Mouse (Mus musculus) embryonic facial prominence, embryonic 14.5 days (tissue): Measurements from ENCODE around the gene Rims4. TPM values are rescaled to one million over a fixed set of nuclear protein-coding genes. Genes with fewer than 3 reads are reported as not detected.

ENCODE experiments used
- ATAC-seq: fragments of 200-750 bp; cut with Nextera tagmentation; 2 replicates; pipeline ENCODE4 v1.8.0; 2017; ENCODE audit warnings: low read depth, moderate number of reproducible peaks, moderate TSS enrichment
- DNase-seq: peaks from one replicate; pipeline ENCODE4 v3.0.0-alpha.2; 2015; ENCODE audit warnings: low spot score
- H3K27ac ChIP-seq: fragments of 300-500 bp; sonication (generic); replicated peaks from 2 replicates; pipeline ENCODE4 v1.5.1; 2014; ENCODE audit warnings: low read depth, mild to moderate bottlenecking, low read length, moderate library complexity
- H3K27me3 ChIP-seq: fragments of 300-500 bp; sonication (generic); replicated peaks from 2 replicates; pipeline ENCODE4 v1.6.1; 2014; ENCODE audit warnings: low read length; ENCODE audit not compliant: control insufficient read depth, insufficient read depth
- H3K36me3 ChIP-seq: fragments of 300-500 bp; sonication (generic); 2 replicates; pipeline ENCODE4 v1.6.1; 2014; ENCODE audit warnings: low read length, mixed read lengths; ENCODE audit not compliant: control insufficient read depth, insufficient read depth
- H3K4me1 ChIP-seq: fragments of 300-500 bp; sonication (generic); 2 replicates; pipeline ENCODE4 v1.6.1; 2014; ENCODE audit warnings: antibody characterized with exemption, low read length; ENCODE audit not compliant: control insufficient read depth, insufficient read depth
- H3K4me2 ChIP-seq: fragments of 300-500 bp; sonication (generic); 2 replicates; pipeline ENCODE4 v1.6.1; 2014; ENCODE audit warnings: low read depth, mild to moderate bottlenecking, low read length, moderate library complexity, mixed read lengths
- H3K4me3 ChIP-seq: fragments of 300-500 bp; sonication (generic); 2 replicates; pipeline ENCODE4 v1.5.1; 2014; ENCODE audit warnings: low read depth, mild to moderate bottlenecking, low read length
- H3K9ac ChIP-seq: fragments of 300-500 bp; sonication (generic); 2 replicates; pipeline ENCODE4 v1.6.1; 2014; ENCODE audit warnings: low read depth, mild to moderate bottlenecking, low read length, moderate library complexity, mixed read lengths
- H3K9me3 ChIP-seq: fragments of 300-500 bp; sonication (generic); 2 replicates; pipeline ENCODE4 v1.6.1; 2016; ENCODE audit warnings: low read length; ENCODE audit not compliant: control insufficient read depth
- WGBS: fragments of 180-500 bp; shearing (Covaris S2); extraction: QIAGEN DNeasy Blood & Tissue Kit; methylation state at CpG from one replicate; pipeline ENCODE4 v1.1.7; 2014; 5-methylcytosine and 5-hydroxymethylcytosine counted together
- polyA plus RNA-seq: library from polyadenylated mRNA; unstranded; fragments of >200 nt; fragmentation: Nextera tagmentation; extraction: Ambion mirVana; gene quantifications from 2 replicates; pipeline ENCODE4 v1.2.1, GENCODE M21; 2014

Gene Rims4
- polyA plus RNA-seq, 1 experiment from 2014 or later: 0.32 TPM

GRCm38 (mm10) chr2:163831163-163831562 lies 87.3 kb downstream of the Rims4 start:
- H3K9ac ChIP-seq: no peak overlapping the region
- no peak overlapping the region for H3K4me3 ChIP-seq
- peaks cover 3% of the 10 kb centered on the region; the same call in 1 of the 2 replicates for H3K27me3 ChIP-seq
- ATAC-seq (no peak), DNase-seq (no peak)
- 50% methylated on average over 1 of the region's 1 CpGs for WGBS
- H3K4me2 ChIP-seq: no peak overlapping the region
- no peaks in the 10 kb centered on the region for H3K9me3 ChIP-seq
- no peaks in the 10 kb centered on the region for H3K4me1 ChIP-seq
- no peak overlapping the region for H3K27ac ChIP-seq
- H3K36me3 ChIP-seq: no peaks in the 10 kb centered on the region

- Histone ChIP-seq H3K27ac (no peak overlapping the region), H3K27me3 (peaks cover 3% of the 10 kb centered on the region; the same call in 1 of the 2 replicates), H3K36me3 (no peaks in the 10 kb centered on the region), H3K9me3 (no peaks in the 10 kb centered on the region), H3K4me2 (no peak overlapping the region), H3K9ac (no peak overlapping the region), H3K4me1 (peaks cover 7% of the 10 kb centered on the region; the same call in 1 of the 2 replicates), H3K4me3 (no peak overlapping the region)
- WGBS: 59% methylated on average over 5 of the region's 5 CpGs
- ATAC-seq (no peak), DNase-seq (peak; percentile 28)
These were observed 92.0 kb downstream of the Rims4 start for GRCm38 (mm10) chr2:163826494-163826893.

GRCm38 (mm10) chr2:163825861-163826260 lies 92.6 kb downstream of the Rims4 start:
- H3K4me3 ChIP-seq: no peak overlapping the region
- no peak overlapping the region for H3K27ac ChIP-seq
- peaks cover 7% of the 10 kb centered on the region; the same call in 1 of the 2 replicates for H3K4me1 ChIP-seq
- H3K9me3 ChIP-seq: no peaks in the 10 kb centered on the region
- H3K4me2 ChIP-seq: no peak overlapping the region
- no peak for ATAC-seq
- no peaks in the 10 kb centered on the region for H3K36me3 ChIP-seq
- DNase-seq: no peak
- peaks cover 2% of the 10 kb centered on the region; the same call in 1 of the 2 replicates for H3K27me3 ChIP-seq
- H3K9ac ChIP-seq: no peak overlapping the region
- WGBS: no CpG with 5 or more reads among the region's 1 CpGs

GRCm38 (mm10) chr2:163823771-163824170 lies 94.7 kb downstream of the Rims4 start:
- H3K4me1 ChIP-seq: peaks cover 7% of the 10 kb centered on the region; the same call in 1 of the 2 replicates
- H3K4me3 ChIP-seq: 0 out of 2 replicates have a peak overlapping the region, but pooled peaks have one; percentile 3
- ATAC-seq (peak; percentile 73), DNase-seq (peak; percentile 74)
- H3K4me2 ChIP-seq: peak overlapping the region; percentile 44
- no peaks in the 10 kb centered on the region for H3K36me3 ChIP-seq
- H3K9ac ChIP-seq: no peak overlapping the region; the same call in 1 of the 2 replicates
- H3K27ac ChIP-seq: no peak overlapping the region
- H3K9me3 ChIP-seq: no peaks in the 10 kb centered on the region
- H3K27me3 ChIP-seq: no peaks in the 10 kb centered on the region
- 20% methylated on average over 11 of the region's 11 CpGs for WGBS

GRCm38 (mm10) chr2:163823248-163823647 lies 95.2 kb downstream of the Rims4 start:
- Histone ChIP-seq H3K9me3 (no peaks in the 10 kb centered on the region), H3K27me3 (no peaks in the 10 kb centered on the region), H3K27ac (no peak overlapping the region), H3K9ac (no peak overlapping the region; the same call in 1 of the 2 replicates), H3K4me3 (0 out of 2 replicates have a peak overlapping the region, but pooled peaks have one; percentile 3), H3K4me1 (peaks cover 7% of the 10 kb centered on the region; the same call in 1 of the 2 replicates), H3K4me2 (peak overlapping the region; percentile 44), H3K36me3 (no peaks in the 10 kb centered on the region)
- WGBS: 2% methylated on average over 4 of the region's 4 CpGs
- ATAC-seq (no peak), DNase-seq (peak; percentile 23)

GRCm38 (mm10) chr2:163820607-163821006 lies 97.9 kb downstream of the Rims4 start, which contains the start of gene Ccn5:
Gene Ccn5 (plus strand): TSS chr2:163820861.
- Histone ChIP-seq H3K4me3 (no peak within 1 kb of the TSS), H3K27me3 (no peaks in the 10 kb centered on the region), H3K27ac (no peak within 1 kb of the TSS), H3K9me3 (no peaks in the 10 kb centered on the region), H3K36me3 (no peaks in the 10 kb centered on the region), H3K4me1 (peaks cover 7% of the 10 kb centered on the region; the same call in 1 of the 2 replicates), H3K4me2 (no peak within 1 kb of the TSS), H3K9ac (no peak within 1 kb of the TSS)
- DNase-seq (peak; percentile 48), ATAC-seq (no peak)
- 68% methylated on average over 4 of the region's 4 CpGs for WGBS

- WGBS: 86% methylated on average over 9 of the region's 9 CpGs
- ATAC-seq (no peak), DNase-seq (no peak)
- no peaks in the 10 kb centered on the region for H3K4me1 ChIP-seq
- no peak overlapping the region for H3K9ac ChIP-seq
- H3K27me3 ChIP-seq: no peaks in the 10 kb centered on the region
- no peaks in the 10 kb centered on the region for H3K9me3 ChIP-seq
- no peak overlapping the region for H3K4me3 ChIP-seq
- H3K36me3 ChIP-seq: no peaks in the 10 kb centered on the region
- no peak overlapping the region for H3K27ac ChIP-seq
- no peak overlapping the region for H3K4me2 ChIP-seq
These were observed 103.6 kb downstream of the Rims4 start for GRCm38 (mm10) chr2:163814739-163815465.

- Histone ChIP-seq H3K4me1 (no peaks in the 10 kb centered on the region), H3K27me3 (no peaks in the 10 kb centered on the region), H3K9ac (no peak overlapping the region), H3K27ac (no peak overlapping the region), H3K36me3 (no peaks in the 10 kb centered on the region), H3K4me2 (no peak overlapping the region), H3K9me3 (no peaks in the 10 kb centered on the region), H3K4me3 (no peak overlapping the region)
- 53% methylated on average over 5 of the region's 5 CpGs for WGBS
- ATAC-seq: peak; percentile 44; the same call in 1 of the 2 replicates
- DNase-seq: peak; percentile 39
These were observed 105.4 kb downstream of the Rims4 start for GRCm38 (mm10) chr2:163813077-163813476.
